Mouse (Mus musculus): Measurements from ENCODE around the gene Vwa8.

DNA sequence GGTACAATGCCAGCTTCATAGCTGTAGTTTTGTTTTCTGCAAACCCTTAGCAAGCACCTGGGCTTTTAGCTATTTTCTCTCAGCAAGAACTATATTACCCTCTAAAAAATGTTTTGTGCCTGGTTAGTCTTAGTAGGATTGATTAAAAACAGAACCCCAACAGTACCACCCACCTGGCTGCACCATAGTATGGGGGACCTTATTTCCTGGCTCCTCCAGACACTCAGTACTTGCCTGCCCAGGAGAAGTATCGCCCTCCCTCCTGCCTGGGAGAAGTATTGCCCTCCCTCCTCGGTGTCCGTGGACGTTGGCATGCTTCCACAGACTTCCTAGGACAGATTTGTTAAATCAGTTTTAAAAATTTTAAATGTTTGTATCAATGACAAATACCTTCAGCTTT, 144.7 kb downstream of the Vwa8 start:
- no peak for TF ChIP-seq CTCF (IDR thresholded peaks at IDR 0.05; ENCODE audit: insufficient read depth, low read depth, low read length)
- no peak for TF ChIP-seq POLR2A (IDR thresholded peaks at IDR 0.05; ENCODE audit: insufficient read depth, low read depth, low read length)

Data from olfactory bulb, adult 2 months (tissue).